Mouse (Mus musculus) heart, embryonic 14.5 days (tissue): ENCODE results near the gene Rapgef5. TPM values are rescaled to one million over a fixed set of nuclear protein-coding genes. Genes with fewer than 3 reads are reported as not detected.
A peak's percentile ranks its signal among the peaks of the same experiment; 100 is the strongest.

ENCODE experiments used
- ATAC-seq: fragments of 200-750 bp; cut with Nextera tagmentation; 2 replicates; pipeline ENCODE4 v1.8.0; 2017; ENCODE audit warnings: low read depth, moderate TSS enrichment; ENCODE audit not compliant: insufficient number of reproducible peaks, insufficient read depth, low FRiP score
- H3K27ac ChIP-seq, 2 experiments: fragments of 200-500 bp in 1 of 2; fragments of 300-500 bp in 1 of 2; sonication (generic) in 1 of 2; replicated peaks in 1 of 2; 2 replicates each; pipeline ENCODE4 v1.5.1; 2012 to 2014; ENCODE audit warnings: low read depth in 2 of 2, low read length in 2 of 2, control low read depth in 1 of 2, mild to moderate bottlenecking in 1 of 2, mixed read lengths in 1 of 2; ENCODE audit not compliant: control insufficient read depth in 1 of 2, insufficient read depth in 1 of 2
- H3K27me3 ChIP-seq: fragments of 300-500 bp; sonication (generic); 2 replicates; pipeline ENCODE4 v1.6.1; 2014; ENCODE audit warnings: mild to moderate bottlenecking, low read length, control low read depth; ENCODE audit not compliant: control insufficient read depth, insufficient read depth
- H3K36me3 ChIP-seq: fragments of 300-500 bp; sonication (generic); 2 replicates; pipeline ENCODE4 v1.6.1; 2014; ENCODE audit warnings: mild to moderate bottlenecking, control low read depth, low read length, mixed read lengths; ENCODE audit not compliant: control insufficient read depth, insufficient read depth
- H3K4me1 ChIP-seq, 2 experiments: fragments of 200-500 bp in 1 of 2; fragments of 300-500 bp in 1 of 2; sonication (generic) in 1 of 2; 2 replicates each; pipeline ENCODE4 v1.6.1; 2012 to 2014; ENCODE audit warnings: low read length in 2 of 2, control low read depth in 1 of 2, mixed read lengths in 1 of 2; ENCODE audit not compliant: control insufficient read depth in 2 of 2, insufficient read depth in 2 of 2
- H3K4me2 ChIP-seq: fragments of 300-500 bp; sonication (generic); 2 replicates; pipeline ENCODE4 v1.6.1; 2014; ENCODE audit warnings: mild to moderate bottlenecking, low read length
- H3K4me3 ChIP-seq, 2 experiments: fragments of 200-500 bp in 1 of 2; fragments of 300-500 bp in 1 of 2; sonication (generic) in 1 of 2; 2 replicates each; pipeline ENCODE4 v1.5.1; 2012 to 2014; ENCODE audit warnings: low read length in 2 of 2, mild to moderate bottlenecking in 2 of 2, control low read depth in 1 of 2, low read depth in 1 of 2, moderate library complexity in 1 of 2; ENCODE audit not compliant: control insufficient read depth in 1 of 2, insufficient read depth in 1 of 2
- H3K9ac ChIP-seq: fragments of 300-500 bp; sonication (generic); 2 replicates; pipeline ENCODE4 v1.6.1; 2014; ENCODE audit warnings: mild to moderate bottlenecking, low read length
- H3K9me3 ChIP-seq: fragments of 300-500 bp; sonication (generic); 2 replicates; pipeline ENCODE4 v1.6.1; 2016; ENCODE audit warnings: low read length, control low read depth; ENCODE audit not compliant: control insufficient read depth
- WGBS: fragments of 180-500 bp; shearing (Covaris S2); extraction: QIAGEN DNeasy Blood & Tissue Kit; methylation state at CpG from one replicate; pipeline ENCODE4 v1.1.7; 2014; 5-methylcytosine and 5-hydroxymethylcytosine counted together
- polyA plus RNA-seq: library from polyadenylated mRNA; unstranded; fragments of >200 nt; fragmentation: Nextera tagmentation; extraction: Ambion mirVana; gene quantifications from 2 replicates; pipeline ENCODE4 v1.2.1, GENCODE M21; 2014

The Rapgef5 gene
- polyA plus RNA-seq, 1 experiment from 2014 or later: 19.6 TPM

GRCm38 (mm10) chr12:117736928-117737327 is 220.6 kb downstream of the Rapgef5 start:
- Histone ChIP-seq H3K4me2 (no peak overlapping the region), H3K9ac (no peak overlapping the region), H3K27ac (peak overlapping the region in 1 of 2 experiments; percentile 41; a peak in 2 of 4 replicates), H3K4me3 (no peak overlapping the region), H3K36me3 (peaks cover 6% of the 10 kb centered on the region), H3K27me3 (no peaks in the 10 kb centered on the region), H3K4me1 (peaks cover 19 to 41% of the 10 kb centered on the region in 2 experiments), H3K9me3 (no peaks in the 10 kb centered on the region)
- WGBS: 45% methylated on average over 2 of the region's 2 CpGs
- no peak for ATAC-seq

- Histone ChIP-seq H3K4me2 (no peak overlapping the region), H3K27ac (peak overlapping the region in 1 of 2 experiments; percentile 21; a peak in 2 of 4 replicates), H3K9ac (no peak overlapping the region), H3K27me3 (no peaks in the 10 kb centered on the region), H3K4me3 (no peak overlapping the region), H3K36me3 (peaks cover 9% of the 10 kb centered on the region), H3K9me3 (no peaks in the 10 kb centered on the region), H3K4me1 (peaks cover 20 to 46% of the 10 kb centered on the region in 2 experiments)
- ATAC-seq: no peak
- WGBS: 46% methylated on average over 11 of the region's 11 CpGs
These were observed 221.2 kb downstream of the Rapgef5 start for GRCm38 (mm10) chr12:117737332-117738031.

DNA sequence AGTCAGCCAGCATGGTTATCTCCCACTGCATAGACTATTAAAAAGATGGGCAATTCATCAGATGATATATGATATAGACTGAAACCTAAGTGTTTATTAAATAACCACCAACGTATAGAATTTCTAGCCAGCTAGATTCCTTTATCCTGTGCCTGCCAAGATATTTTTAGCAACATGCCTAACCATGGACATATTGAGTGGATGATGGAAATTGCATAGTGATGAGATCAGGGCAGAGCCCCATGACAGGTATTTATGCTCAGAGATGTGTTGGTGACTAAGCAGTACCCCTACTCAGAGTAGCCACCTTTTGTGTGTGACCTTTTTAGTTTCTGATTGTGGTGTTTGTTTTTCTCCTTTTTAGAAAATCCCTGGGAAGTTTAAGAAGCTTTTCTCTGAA is 226.2 kb downstream of the Rapgef5 start:
- peak overlapping the region; percentile 34 to 50; a peak in 3 of 4 replicates for H3K27ac ChIP-seq
- H3K4me1 ChIP-seq: peaks cover 15 to 49% of the 10 kb centered on the region in 2 experiments
- H3K4me3 ChIP-seq: no peak overlapping the region
- ATAC-seq: peak; percentile 60; the same call in 1 of the 2 replicates
- H3K36me3 ChIP-seq: peaks cover 18% of the 10 kb centered on the region
- H3K9ac ChIP-seq: no peak overlapping the region
- 7% methylated on average over 1 of the region's 1 CpGs for WGBS
- peak overlapping the region; percentile 35; the same call in 1 of the 2 replicates for H3K4me2 ChIP-seq
- no peaks in the 10 kb centered on the region for H3K27me3 ChIP-seq
- no peaks in the 10 kb centered on the region for H3K9me3 ChIP-seq

DNA sequence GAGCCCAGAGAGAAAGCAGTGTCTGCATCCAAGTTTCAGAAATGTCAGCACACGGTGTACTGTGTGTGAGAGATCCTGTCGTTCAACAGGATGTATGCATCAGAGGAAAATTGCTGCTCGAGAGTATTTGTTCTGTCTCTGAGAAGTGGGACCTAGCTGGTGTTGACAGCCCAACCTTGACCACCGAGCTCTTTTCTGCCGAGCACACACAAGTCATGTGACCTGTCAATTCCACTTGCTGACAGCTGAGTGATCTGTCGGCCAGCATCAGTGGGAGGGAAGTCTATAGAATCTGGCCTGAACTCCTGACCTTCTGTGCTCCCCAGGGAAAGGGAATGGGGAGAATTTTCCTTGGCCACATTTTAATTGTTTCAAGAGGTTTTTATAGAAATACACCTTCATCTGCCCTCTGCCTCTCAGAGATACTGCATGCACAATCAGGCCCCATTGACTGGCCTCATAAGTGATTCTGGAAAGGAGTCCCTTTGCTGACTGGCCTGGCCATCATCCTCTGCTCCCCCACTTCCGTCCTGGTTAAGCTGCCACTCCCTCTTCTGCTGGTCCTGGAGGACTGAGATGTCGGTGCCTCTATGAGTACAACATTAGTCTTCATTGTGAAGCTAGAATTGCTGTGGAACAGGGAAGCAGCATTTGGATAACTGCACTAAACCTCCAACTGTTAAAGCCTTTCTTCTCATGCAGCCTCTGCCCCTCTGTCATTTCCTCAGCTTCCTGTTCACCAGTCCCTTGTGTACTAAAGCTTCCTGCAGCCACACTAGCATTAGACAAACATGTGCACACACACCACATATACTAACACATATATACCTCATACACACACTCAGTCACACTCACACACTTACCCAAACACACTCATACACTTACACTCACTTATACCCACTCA is 228.6 kb downstream of the Rapgef5 start:
- peaks cover 14 to 43% of the 10 kb centered on the region in 2 experiments for H3K4me1 ChIP-seq
- no peak overlapping the region for H3K9ac ChIP-seq
- peak; percentile 80 for ATAC-seq
- peaks cover 35% of the 10 kb centered on the region for H3K36me3 ChIP-seq
- WGBS: under 1% methylated on average over 8 of the region's 8 CpGs
- H3K27ac ChIP-seq: peak overlapping the region; percentile 78 to 81
- H3K27me3 ChIP-seq: no peaks in the 10 kb centered on the region
- peak overlapping the region; percentile 44 for H3K4me2 ChIP-seq
- no peaks in the 10 kb centered on the region for H3K9me3 ChIP-seq
- H3K4me3 ChIP-seq: no peak overlapping the region

GRCm38 (mm10) chr12:117746611-117747010 is 230.3 kb downstream of the Rapgef5 start:
- H3K4me1 ChIP-seq: peaks cover 18 to 53% of the 10 kb centered on the region in 2 experiments
- H3K27me3 ChIP-seq: no peaks in the 10 kb centered on the region
- H3K36me3 ChIP-seq: peaks cover 34% of the 10 kb centered on the region
- WGBS: 93% methylated on average over 7 of the region's 7 CpGs
- H3K9ac ChIP-seq: no peak overlapping the region
- H3K27ac ChIP-seq: no peak overlapping the region
- H3K4me3 ChIP-seq: no peak overlapping the region
- no peak for ATAC-seq
- H3K9me3 ChIP-seq: no peaks in the 10 kb centered on the region
- H3K4me2 ChIP-seq: no peak overlapping the region

DNA sequence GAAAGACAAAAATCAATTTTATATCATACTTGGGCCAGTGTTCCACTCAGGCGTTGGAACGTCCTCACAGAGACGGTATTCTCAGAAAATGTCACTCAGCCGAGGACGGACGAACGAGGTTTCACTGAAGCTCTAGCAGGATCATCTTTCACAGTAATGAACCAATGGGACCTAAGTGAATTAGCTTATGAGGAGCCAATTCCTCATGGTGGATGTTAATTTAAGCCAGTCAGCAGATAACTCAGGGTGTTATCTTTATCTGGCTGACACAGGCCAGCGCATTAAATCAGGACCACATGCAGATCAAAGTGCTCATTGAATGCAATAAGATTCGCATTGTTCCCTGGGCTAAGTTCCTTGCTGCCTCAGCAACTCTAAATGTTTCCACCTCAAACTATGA is 234.8 kb downstream of the Rapgef5 start:
- Histone ChIP-seq H3K27ac (peak overlapping the region; percentile 19 to 80), H3K4me1 (peaks cover 21 to 42% of the 10 kb centered on the region in 2 experiments), H3K4me2 (peak overlapping the region; percentile 3), H3K9me3 (no peaks in the 10 kb centered on the region), H3K9ac (no peak overlapping the region), H3K27me3 (no peaks in the 10 kb centered on the region), H3K4me3 (no peak overlapping the region), H3K36me3 (peaks cover 30% of the 10 kb centered on the region)
- 16% methylated on average over 9 of the region's 9 CpGs for WGBS
- ATAC-seq: no peak

GRCm38 (mm10) chr12:117751520-117752383 is 235.5 kb downstream of the Rapgef5 start:
- H3K27ac ChIP-seq: peak overlapping the region; percentile 53 to 80
- peaks cover 34% of the 10 kb centered on the region for H3K36me3 ChIP-seq
- peaks cover 21 to 42% of the 10 kb centered on the region in 2 experiments for H3K4me1 ChIP-seq
- no peak overlapping the region for H3K9ac ChIP-seq
- ATAC-seq: peak; percentile 66
- H3K27me3 ChIP-seq: no peaks in the 10 kb centered on the region
- WGBS: 53% methylated on average over 25 of the region's 25 CpGs
- H3K4me3 ChIP-seq: no peak overlapping the region
- peak overlapping the region; percentile 3; the same call in 1 of the 2 replicates for H3K4me2 ChIP-seq
- H3K9me3 ChIP-seq: no peaks in the 10 kb centered on the region
